Mouse (Mus musculus) cortical plate, adult 2 months (tissue): ENCODE data around the gene Myh9. TPM values are rescaled to one million over a fixed set of nuclear protein-coding genes. Genes with fewer than 3 reads are reported as not detected.
"Not testable (repeated sequence)": the region's sequence is repeated elsewhere in the genome, so short reads cannot be mapped to it uniquely, and the experiment has no call there.

ENCODE experiments used
- H3K27ac ChIP-seq: fragments of 200-500 bp; 2 replicates; pipeline ENCODE4 v1.5.1; 2012; ENCODE audit warnings: low read length, control low read depth, inconsistent platforms; ENCODE audit not compliant: insufficient read depth
- H3K4me1 ChIP-seq: fragments of 200-500 bp; 2 replicates; pipeline ENCODE4 v1.6.1; 2011; ENCODE audit warnings: low read length; ENCODE audit not compliant: control insufficient read depth, insufficient read depth
- H3K4me3 ChIP-seq: fragments of 200-500 bp; 2 replicates; pipeline ENCODE4 v1.5.1; 2011; ENCODE audit warnings: mild to moderate bottlenecking, low read length, control low read depth; ENCODE audit not compliant: insufficient read depth
- CTCF ChIP-seq: fragments of 200-500 bp; IDR thresholded peaks from 2 replicates; pipeline ENCODE4 v1.5.1; 2011; ENCODE audit warnings: mild to moderate bottlenecking, control low read depth, low read length; ENCODE audit not compliant: insufficient read depth; ENCODE audit errors: extremely low read depth
- POLR2A ChIP-seq: fragments of 200-500 bp; IDR thresholded peaks from 2 replicates; pipeline ENCODE4 v1.6.1; 2011; ENCODE audit warnings: mild to moderate bottlenecking, low read length, control low read depth; ENCODE audit not compliant: insufficient read depth; ENCODE audit errors: extremely low read depth
- polyA plus RNA-seq: library from polyadenylated mRNA; depleted of rRNA; stranded (reverse); fragments of >200 nt; gene quantifications from 2 replicates; pipeline ENCODE4 v1.2.3, GENCODE M21; 2012; rRNA removed

Gene Myh9
- polyA plus RNA-seq, 1 experiment: 32.6 TPM

- Histone ChIP-seq H3K27ac (no peak overlapping the region), H3K4me1 (no peaks in the 10 kb centered on the region), H3K4me3 (no peak overlapping the region)
- TF ChIP-seq CTCF (no peak), POLR2A (no peak)
Measured at GRCm38 (mm10) chr15:77731605-77732004, 110.4 kb downstream of the Myh9 start.

- not testable (repeated sequence) for H3K4me3 ChIP-seq, H3K27ac ChIP-seq, H3K4me1 ChIP-seq
Measured at GRCm38 (mm10) chr15:77728739-77729138, 113.2 kb downstream of the Myh9 start, which contains the start of gene Apol9b. Gene Apol9b (plus strand): TSS chr15:77729039.

- H3K4me1 ChIP-seq, H3K27ac ChIP-seq, H3K4me3 ChIP-seq: not testable (repeated sequence)
Measured at GRCm38 (mm10) chr15:77727745-77728144, 114.2 kb downstream of the Myh9 start.

- not testable (repeated sequence) for H3K4me1 ChIP-seq
Measured at GRCm38 (mm10) chr15:77727139-77727538, 114.8 kb downstream of the Myh9 start.

GRCm38 (mm10) chr15:77725393-77726020 lies 116.5 kb downstream of the Myh9 start:
- not testable (repeated sequence) for H3K4me1 ChIP-seq, H3K4me3 ChIP-seq, H3K27ac ChIP-seq

More at GRCm38 (mm10) chr15:77727139-77727538, 114.8 kb downstream of the Myh9 start:
- not testable (repeated sequence) for H3K27ac ChIP-seq, H3K4me3 ChIP-seq
- peak; percentile 39 for TF ChIP-seq CTCF

GRCm38 (mm10) chr15:77724208-77724911 lies 117.6 kb downstream of the Myh9 start:
- H3K27ac ChIP-seq, H3K4me3 ChIP-seq, H3K4me1 ChIP-seq: not testable (repeated sequence)

- not testable (repeated sequence) for H3K4me3 ChIP-seq, H3K27ac ChIP-seq, H3K4me1 ChIP-seq
Measured at GRCm38 (mm10) chr15:77721509-77721908, 120.5 kb downstream of the Myh9 start.

- not testable (repeated sequence) for H3K4me1 ChIP-seq, H3K4me3 ChIP-seq, H3K27ac ChIP-seq
Measured at GRCm38 (mm10) chr15:77718240-77718639, 123.7 kb downstream of the Myh9 start.

Other genes with a start within 250 kb of the Myh9 start
- gene Apol10b, start 246.1 kb downstream of the Myh9 start, polyA plus RNA-seq: 0.21 and 0.28 TPM in 2 replicates
- gene Gm36245, start 242.9 kb downstream of the Myh9 start, polyA plus RNA-seq: not detected in 2 replicates
- 0.06 TPM in 1 of 2 replicates, not detected in the other for gene Apol11b, start 198.9 kb downstream of the Myh9 start, polyA plus RNA-seq
- gene Apol7e, start 143.3 kb downstream of the Myh9 start, polyA plus RNA-seq: 0.17 TPM in 2 replicates
- 0.62 and 0.69 TPM in 2 replicates for gene Apol9b, start 113.1 kb downstream of the Myh9 start, polyA plus RNA-seq
- 4.8 and 6.2 TPM in 2 replicates for gene Apol8, start 85.2 kb downstream of the Myh9 start, polyA plus RNA-seq
- 192 and 197 TPM in 2 replicates for gene Txn2, start 86.8 kb upstream of the Myh9 start, polyA plus RNA-seq
- gene Foxred2, start 114.5 kb upstream of the Myh9 start, polyA plus RNA-seq: 14.4 and 15.2 TPM in 2 replicates
- gene Eif3d, start 128.6 kb upstream of the Myh9 start, polyA plus RNA-seq: 106 and 111 TPM in 2 replicates